Mouse (Mus musculus) right cerebral cortex, postnatal 4 days (tissue): ENCODE measurements at regions not wholly inside any gene's neighbourhood (a gene's known extent, or its start where the extent isn't known, plus 50 kb on each side); places are given as distances from the start of the nearest gene placed in this dataset.

ENCODE experiments used
- DNase-seq: peaks from one replicate; pipeline ENCODE4 v3.0.0-alpha.2; 2022

- no peak for DNase-seq
Measured at GRCm38 (mm10) chr1:177670576-177670975, 59.0 kb upstream of the 1700016C15Rik start.

DNA sequence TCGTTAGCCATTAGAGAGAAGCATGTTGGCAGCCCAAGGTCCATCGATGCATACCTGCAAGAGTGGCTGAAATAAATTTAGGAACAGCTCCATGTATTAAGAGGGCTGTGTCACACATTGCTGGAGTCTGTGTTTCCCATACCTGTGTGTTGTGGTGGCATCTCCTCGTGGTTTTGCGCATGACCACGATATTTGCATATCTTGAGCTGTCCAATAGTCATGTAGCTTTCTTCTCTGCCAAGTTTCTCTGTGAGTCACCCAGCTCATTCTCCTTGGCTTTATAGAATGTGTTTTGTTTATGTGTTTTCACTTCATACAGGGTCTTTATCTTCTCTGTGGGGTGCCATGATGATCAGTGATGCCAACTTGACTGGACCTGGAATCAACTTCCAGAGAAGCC lies 53.0 kb upstream of the 1700016C15Rik start:
- DNase-seq = no peak

DNA sequence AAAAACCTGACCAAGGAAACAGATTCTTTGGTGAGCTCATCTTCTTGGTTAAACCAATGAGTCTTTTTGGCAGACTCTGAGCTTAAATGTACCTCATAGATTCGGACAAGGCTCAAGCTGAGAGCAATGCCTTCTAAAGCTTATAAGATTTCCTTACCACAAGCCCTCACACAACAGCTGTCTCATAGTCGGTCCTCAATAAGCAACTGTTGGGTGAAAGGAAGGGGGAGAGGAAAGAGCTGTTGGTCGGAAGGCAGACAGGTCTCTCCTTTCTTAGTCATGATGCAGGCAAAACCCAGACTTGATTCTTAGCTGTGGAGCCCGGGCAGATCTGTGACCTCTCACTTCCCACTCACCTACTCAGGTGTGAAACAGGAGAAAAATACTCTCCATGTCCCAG lies 50.8 kb upstream of the 1700016C15Rik start:
- DNase-seq = no peak
